Mouse (Mus musculus): ENCODE measurements around the gene Syt10.
"Not testable (repeated sequence)": the region's sequence is repeated elsewhere in the genome, so short reads cannot be mapped to it uniquely, and the experiment has no call there.

Gene Syt10

GRCm38 (mm10) chr15:89841364-89842017 is at the start of gene Syt10:
Syt10 (minus strand) TSS chr15:89841860.
- DNase-seq (ENCODE audit: low spot score), result no peak

GRCm38 (mm10) chr15:89883799-89884198 is 42.1 kb upstream of the Syt10 start:
- DNase-seq (ENCODE audit: low spot score), result no peak

GRCm38 (mm10) chr15:89878981-89879380 is 37.3 kb upstream of the Syt10 start:
- no peak for DNase-seq (ENCODE audit: low spot score)

GRCm38 (mm10) chr15:89816098-89816497 is 25.6 kb downstream of the Syt10 start:
- no peak for DNase-seq (ENCODE audit: low spot score)

- no peak for DNase-seq (ENCODE audit: low spot score)
Observed at GRCm38 (mm10) chr15:89804478-89804877, 37.2 kb downstream of the Syt10 start.

- DNase-seq (ENCODE audit: low spot score), result no peak
Observed at GRCm38 (mm10) chr15:89779928-89780327, 61.7 kb downstream of the Syt10 start.

GRCm38 (mm10) chr15:89766016-89766415 is 75.6 kb downstream of the Syt10 start:
- DNase-seq (ENCODE audit: low spot score), result not testable (repeated sequence)

- no peak for DNase-seq (ENCODE audit: low spot score)
Observed at GRCm38 (mm10) chr15:89733611-89734010, 108.0 kb downstream of the Syt10 start.

All from urinary bladder, postnatal 14 days (tissue).